Mouse (Mus musculus) left cerebral cortex, adult 18-20 months (tissue): ENCODE data around the gene Ube2k. TPM values are rescaled to one million over a fixed set of nuclear protein-coding genes. Genes with fewer than 3 reads are reported as not detected.

ENCODE experiments used
- DNase-seq, 2 experiments: peaks; one replicate each; pipeline ENCODE4 v3.0.0; 2021 to 2022; ENCODE audit warnings: low spot score in 2 of 2, mixed read lengths in 1 of 2
- total RNA-seq, 2 experiments: library from RNA; stranded (reverse); gene quantifications; 2 replicates each; pipeline ENCODE4 v1.2.3; 2021

Ube2k gene
- total RNA-seq, 2 experiments from 2014 or later = 117 to 123 TPM

GRCm38 (mm10) chr5:65624340-65624739 is 87.3 kb downstream of the Ube2k start:
- DNase-seq = no peak

GRCm38 (mm10) chr5:65638896-65639295 is 101.9 kb downstream of the Ube2k start:
- DNase-seq = no peak

Other genes with a start within 250 kb of the Ube2k start
- gene Rfc1, start 201.6 kb upstream of the Ube2k start, total RNA-seq = 10 to 100 TPM; 24.5 to 32.0 TPM
- gene Klb, start 188.9 kb upstream of the Ube2k start, total RNA-seq = under 1 TPM; 0.40 to 0.42 TPM
- gene Rpl9, start 145.8 kb upstream of the Ube2k start, total RNA-seq = 100 to 1,000 TPM; 812 to 869 TPM
- 10 to 100 TPM; 32.4 to 34.3 TPM for gene Lias, start 145.7 kb upstream of the Ube2k start, total RNA-seq
- 10 to 100 TPM; 28.9 to 30.8 TPM for gene Ugdh, start 101.3 kb upstream of the Ube2k start, total RNA-seq
- 1 to 10 TPM; 2.0 to 3.0 TPM for gene Gm43552, start 44.4 kb upstream of the Ube2k start, total RNA-seq
- 100 to 1,000 TPM; 158 to 178 TPM for gene Smim14, start within 50 bp of the Ube2k start, total RNA-seq
- gene Pds5a, start 161.0 kb downstream of the Ube2k start, total RNA-seq = 10 to 100 TPM; 81.2 to 81.7 TPM
- gene N4bp2, start 226.3 kb downstream of the Ube2k start, total RNA-seq = 1 to 10 TPM; 4.5 to 6.3 TPM